Comparison of ENCODE assay signal across 27 mouse cellular contexts in the genomic region with DNA sequence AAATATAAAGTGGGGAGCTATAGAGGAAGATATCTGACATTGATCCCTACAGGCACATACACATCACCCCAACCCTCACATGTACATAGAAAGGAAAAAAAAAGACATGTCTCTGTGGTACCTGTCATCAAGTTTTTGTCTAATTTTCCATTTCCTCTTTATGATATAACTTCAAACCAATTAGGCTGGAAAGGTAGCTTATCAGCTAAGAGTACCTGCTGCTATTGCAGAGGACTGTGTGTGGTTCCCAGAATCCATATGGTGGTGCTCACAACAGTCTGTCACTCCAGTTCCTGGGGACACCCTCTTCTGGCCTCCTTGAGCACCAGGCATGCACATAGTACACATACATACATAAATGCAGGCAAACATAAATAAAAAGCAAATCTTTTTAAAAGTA. TPM values are rescaled to one million over a fixed set of nuclear protein-coding genes. Genes with fewer than 3 reads are reported as not detected.
DNase-seq lines count a peak whose midpoint lies in the region; ATAC-seq lines count a peak whose summit lies in the region.
"Had no signal": no experiment of that assay in that cellular context is flagged by ENCODE, and none has a peak within 500 bp of the region (broad histone marks: within the 10 kb centered on the region; RNA-seq: fewer than 3 reads in every experiment).

No protein-coding gene starts in this region.

- no peaks in the 10 kb centered on the region for H3K9me3 ChIP-seq in intestine, embryonic 15.5 days
- no peaks in the 10 kb centered on the region for H3K9me3 ChIP-seq in intestine, embryonic 16.5 days (ENCODE audit: control insufficient read depth, low read length)
- H3K9me3 ChIP-seq: embryonic facial prominence, embryonic 13.5 days; embryonic facial prominence, embryonic 15.5 days; forebrain, embryonic 10.5 days; forebrain, embryonic 12.5 days; G1E had no signal

- ATAC-seq in intestine, embryonic 15.5 days = peak; percentile 57
- no peak for ATAC-seq in intestine, embryonic 16.5 days
- peak; percentile 11 for ATAC-seq in inflammation-experienced regulatory T-cells, adult 6 months
- ATAC-seq: activated CD4-positive, CD25-positive, alpha-beta regulatory T cell, adult 4 months; CD4-positive, CD25-positive, alpha-beta regulatory T cell, adult 4 months; forebrain, embryonic 14.5 days; forebrain, embryonic 16.5 days; Patski had no signal

- no peak overlapping the region for H3K9ac ChIP-seq in intestine, embryonic 15.5 days
- no peak overlapping the region for H3K9ac ChIP-seq in intestine, embryonic 16.5 days (ENCODE audit: low read depth, low read length)
- H3K9ac ChIP-seq: embryonic facial prominence, embryonic 13.5 days; embryonic facial prominence, embryonic 15.5 days; forebrain, embryonic 12.5 days had no signal

- intact Hi-C loops in heart, postnatal 10 days (cut with DNase I) = no loop called here

- H3K4me1 ChIP-seq in intestine, embryonic 15.5 days (replicated peaks) = no peaks in the 10 kb centered on the region; the same call in 1 of the 2 replicates
- peaks cover 11% of the 10 kb centered on the region for H3K4me1 ChIP-seq in intestine, embryonic 16.5 days (ENCODE audit: control insufficient read depth, insufficient read depth, low read length)
- H3K4me1 ChIP-seq: embryonic facial prominence, embryonic 15.5 days; forebrain, embryonic 10.5 days had no signal

- H3K4me2 ChIP-seq in intestine, embryonic 15.5 days (replicated peaks) = no peak overlapping the region
- no peak overlapping the region for H3K4me2 ChIP-seq in intestine, embryonic 16.5 days (ENCODE audit: low read depth, low read length)
- H3K4me2 ChIP-seq: embryonic facial prominence, embryonic 13.5 days; embryonic facial prominence, embryonic 15.5 days; forebrain, embryonic 12.5 days had no signal

- DNase-seq in lung, postnatal 14 days = no peak
- no peak for DNase-seq in heart, postnatal 10 days
- DNase-seq: adrenal gland, adult 8-10 months; adrenal gland, postnatal 14 days; B cell, adult 2 months; cerebellum, adult 11 months; cerebellum, adult 18-20 months; cerebellum, adult 8-10 months; cerebellum, adult 9-11 months; cerebellum, postnatal 14 days; cerebellum, postnatal 36 days; embryo, embryonic 11 days had no signal

- H3K4me3 ChIP-seq in intestine, embryonic 15.5 days (replicated peaks) = no peak overlapping the region
- H3K4me3 ChIP-seq in intestine, embryonic 16.5 days (ENCODE audit: low read length) = no peak overlapping the region
- H3K4me3 ChIP-seq: embryonic facial prominence, embryonic 13.5 days; embryonic facial prominence, embryonic 15.5 days; erythroblast, embryonic 14.5 days; forebrain, embryonic 10.5 days; forebrain, embryonic 12.5 days had no signal

- no peaks in the 10 kb centered on the region for H3K27me3 ChIP-seq in intestine, embryonic 15.5 days (replicated peaks)
- H3K27me3 ChIP-seq in intestine, embryonic 16.5 days (replicated peaks; ENCODE audit: control insufficient read depth, insufficient read depth, low read length) = no peaks in the 10 kb centered on the region
- H3K27me3 ChIP-seq: CH12.LX; embryonic facial prominence, embryonic 13.5 days; embryonic facial prominence, embryonic 15.5 days; forebrain, embryonic 12.5 days; Patski had no signal

- H3K27ac ChIP-seq in intestine, embryonic 15.5 days = no peak overlapping the region
- H3K27ac ChIP-seq in intestine, embryonic 16.5 days (ENCODE audit: low read length) = no peak overlapping the region
- H3K27ac ChIP-seq: embryonic facial prominence, embryonic 13.5 days; embryonic facial prominence, embryonic 15.5 days; forebrain, embryonic 10.5 days; forebrain, embryonic 12.5 days had no signal

- H3K36me3 ChIP-seq in intestine, embryonic 15.5 days = no peaks in the 10 kb centered on the region
- H3K36me3 ChIP-seq in intestine, embryonic 16.5 days (ENCODE audit: control insufficient read depth, insufficient read depth, low read length) = no peaks in the 10 kb centered on the region
- H3K36me3 ChIP-seq: embryonic facial prominence, embryonic 13.5 days; embryonic facial prominence, embryonic 15.5 days; forebrain, embryonic 12.5 days had no signal

RNA-seq across cellular contexts. Expression of a gene that starts 24.7 kb away (rescaled TPM):
- 33.8 and 35.8 TPM in 2 replicates for polyA plus RNA-seq in intestine, embryonic 15.5 days (2015; fragmentation: Nextera tagmentation; extraction: Ambion mirVana)
- 25.7 and 25.8 TPM in 2 replicates for polyA plus RNA-seq in intestine, embryonic 16.5 days (2015; fragmentation: Nextera tagmentation; extraction: Ambion mirVana)
- polyA plus RNA-seq in inflammation-experienced regulatory T-cells, adult 6 months (2017; shearing (Covaris generic)) = 10 to 100 TPM; 41.6 to 97.7 (median 96.1) TPM
- total RNA-seq in heart, postnatal 10 days (2021) = 10 to 100 TPM; 21.0 to 23.3 TPM
